Mouse (Mus musculus) Patski (cell line): ENCODE measurements around the gene Myo6. TPM values are rescaled to one million over a fixed set of nuclear protein-coding genes. Genes with fewer than 3 reads are reported as not detected.

Source experiments
- ATAC-seq: fragments of 100-300 bp; one replicate; pipeline ENCODE4 v1.8.0; 2021
- CTCF ChIA-PET: fragments of 350-600 bp; sonication (Branson Sonifier 250); formaldehyde crosslinking; loops from one replicate; lab custom pipeline; 2022; ENCODE audit warnings: inconsistent platforms; lab: Charles Lee
- POLR2A ChIA-PET: fragments of 350-600 bp; sonication (Branson Sonifier 250); formaldehyde crosslinking; loops from one replicate; lab custom pipeline; 2022; ENCODE audit warnings: antibody characterized with exemption, inconsistent platforms; lab: Charles Lee
- DNase-seq: peaks from one replicate; pipeline ENCODE4 v3.0.0-alpha.2; 2011; ENCODE audit warnings: low read depth, low spot score
- H3K27me3 ChIP-seq: fragments of 371-371 bp; one replicate; pipeline ENCODE4 v1.5.1; 2021
- CTCF ChIP-seq: fragments of 100-300 bp; IDR thresholded peaks from one replicate; pipeline ENCODE4 v1.5.1; 2021
- in situ Hi-C: fragments of 300-500 bp; cut with MboI; formaldehyde crosslinking; loops from 3 replicates; pipeline ENCODE4 v1.11.1; 2018; ENCODE audit warnings: low pct_unique_long_range_greater_than_20kb, mixed read lengths
- polyA plus RNA-seq: library from polyadenylated mRNA; unstranded; gene quantifications from one replicate; pipeline ENCODE4 v1.2.3, GENCODE M21; 2021

Myo6 gene
- polyA plus RNA-seq, 1 experiment from 2014 or later, result 108 TPM

- H3K27me3 ChIP-seq, result no peaks in the 10 kb centered on the region
- in situ Hi-C loops, result no loop called here
- no peak for DNase-seq
- no peak for TF ChIP-seq CTCF
- ChIA-PET CTCF (no interaction called here), POLR2A (no interaction called here)
- no peak for ATAC-seq
Observed at GRCm38 (mm10) chr9:80223989-80224635, 59.3 kb downstream of the Myo6 start.

DNA sequence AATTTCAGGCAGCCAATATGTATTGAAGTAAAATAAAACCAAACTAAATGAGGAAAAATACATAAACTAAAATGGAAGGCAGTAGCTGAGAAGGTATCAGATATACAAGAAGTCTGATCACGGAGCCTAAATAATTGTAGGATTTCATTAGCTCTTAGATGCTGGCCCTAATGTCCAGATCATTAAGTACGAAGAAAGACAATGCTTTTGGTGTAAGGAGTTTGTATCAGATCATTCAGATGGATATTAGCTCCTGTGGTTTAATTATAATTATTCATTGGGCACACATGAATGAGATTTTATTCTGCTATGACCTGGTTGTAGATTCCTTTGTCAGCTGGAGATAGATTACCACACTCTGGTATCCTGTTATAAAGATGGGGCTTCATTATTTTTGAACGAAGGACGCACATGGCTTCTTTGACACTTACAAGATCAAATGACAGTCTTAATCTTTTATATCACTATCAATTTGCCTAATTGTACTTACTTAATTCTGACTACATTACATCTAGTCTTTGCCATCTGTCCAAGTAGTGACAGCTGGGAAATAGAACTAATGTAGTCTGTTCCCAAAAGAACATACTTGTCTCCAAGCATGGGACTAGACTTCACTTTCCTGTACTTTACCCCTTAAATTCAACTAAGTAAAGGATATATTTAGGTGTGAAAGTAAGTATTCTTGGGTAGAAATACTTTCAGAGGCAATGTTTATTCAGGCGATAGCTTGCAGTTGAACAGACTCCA, 61.9 kb downstream of the Myo6 start:
- H3K27me3 ChIP-seq, result no peaks in the 10 kb centered on the region
- no peak for ATAC-seq
- ChIA-PET CTCF (no interaction called here), POLR2A (no interaction called here)
- no peak for DNase-seq
- in situ Hi-C loops, result no loop called here
- no peak for TF ChIP-seq CTCF

- POLR2A ChIA-PET, result no interaction called here
- in situ Hi-C loops, result no loop called here
Observed at GRCm38 (mm10) chr9:80233831-80234455, 69.1 kb downstream of the Myo6 start.

GRCm38 (mm10) chr9:80237184-80237799, 72.5 kb downstream of the Myo6 start:
- in situ Hi-C loops, result no loop called here
- POLR2A ChIA-PET, result no interaction called here
- no peaks in the 10 kb centered on the region for H3K27me3 ChIP-seq

More at GRCm38 (mm10) chr9:80233831-80234455, 69.1 kb downstream of the Myo6 start:
- H3K27me3 ChIP-seq, result no peaks in the 10 kb centered on the region
- CTCF ChIA-PET, result interaction anchor here (1.0 to 1.2 kb wide), 2 partner anchors 10 to 20 kb away, joined by 3 to 4 read pairs; no protein-coding TSS in a partner anchor
- no peak for TF ChIP-seq CTCF
- DNase-seq (no peak), ATAC-seq (no peak)

GRCm38 (mm10) chr9:80241719-80242118, 76.9 kb downstream of the Myo6 start:
- ChIA-PET POLR2A (no interaction called here), CTCF (interaction anchor here (0.8 to 1.0 kb wide), 2 partner anchors 10 to 75 kb away, joined by 3 to 4 read pairs; no protein-coding TSS in a partner anchor)
- no peak for TF ChIP-seq CTCF
- H3K27me3 ChIP-seq, result no peaks in the 10 kb centered on the region
- in situ Hi-C loops, result no loop called here
- DNase-seq (no peak), ATAC-seq (no peak)

More at GRCm38 (mm10) chr9:80237184-80237799, 72.5 kb downstream of the Myo6 start:
- DNase-seq (peak; percentile 28), ATAC-seq (peak; percentile 97)
- CTCF ChIA-PET, result no interaction called here
- no peak for TF ChIP-seq CTCF

- ATAC-seq (no peak), DNase-seq (no peak)
- ChIA-PET POLR2A (no interaction called here), CTCF (interaction anchor here (1.7 kb wide), 1 partner anchor 10 kb away, joined by 4 read pairs; no protein-coding TSS in a partner anchor)
- in situ Hi-C loops, result no loop called here
- H3K27me3 ChIP-seq, result no peaks in the 10 kb centered on the region
- TF ChIP-seq CTCF, result no peak
Observed at GRCm38 (mm10) chr9:80252146-80252545, 87.3 kb downstream of the Myo6 start.

DNA sequence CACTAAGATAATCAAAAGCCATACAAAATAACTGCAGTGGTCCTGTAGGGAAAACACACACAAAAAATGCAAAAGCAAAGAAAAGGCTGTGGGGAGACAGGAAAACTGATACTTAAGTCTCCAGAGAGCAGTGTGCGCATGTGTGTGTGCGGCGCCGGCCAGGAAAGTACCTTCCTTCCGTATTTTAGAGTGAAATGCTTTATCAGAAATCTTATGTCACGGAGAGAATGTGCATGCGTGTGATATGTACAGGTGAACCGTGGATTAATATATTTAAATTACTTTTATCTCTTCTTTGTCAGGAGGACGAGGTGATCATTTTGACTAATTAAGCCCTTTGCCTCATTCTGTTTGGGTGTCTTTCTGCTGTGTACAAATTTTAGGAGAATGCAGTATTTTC, 88.4 kb downstream of the Myo6 start:
- no peaks in the 10 kb centered on the region for H3K27me3 ChIP-seq
- in situ Hi-C loops, result no loop called here
- ChIA-PET POLR2A (no interaction called here), CTCF (no interaction called here)
- no peak for TF ChIP-seq CTCF
- ATAC-seq, result no peak
- DNase-seq, result no peak

DNA sequence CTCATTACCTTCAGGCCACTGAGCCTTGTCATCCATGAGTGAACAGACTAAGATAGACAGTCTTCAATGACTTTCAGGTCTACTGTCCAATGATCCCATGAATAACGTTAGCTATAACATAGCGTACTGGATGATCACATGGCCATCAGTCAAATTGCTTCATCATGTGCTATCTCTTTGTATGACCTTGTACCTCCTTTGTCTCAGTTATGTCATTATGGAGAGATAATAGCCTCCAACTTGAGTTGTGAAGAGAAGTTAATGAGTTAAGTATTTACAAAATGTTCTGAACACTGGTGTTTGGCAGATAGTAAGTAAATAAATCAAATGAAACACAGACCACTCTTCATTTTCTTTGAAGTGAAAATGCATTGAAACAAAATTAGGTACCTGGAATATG, 91.7 kb downstream of the Myo6 start:
- ChIA-PET CTCF (interaction anchor here (1.0 kb wide), 1 partner anchor 18 kb away, joined by 3 read pairs; no protein-coding TSS in a partner anchor), POLR2A (no interaction called here)
- DNase-seq (no peak), ATAC-seq (no peak)
- TF ChIP-seq CTCF, result no peak
- H3K27me3 ChIP-seq, result no peaks in the 10 kb centered on the region
- in situ Hi-C loops, result no loop called here

GRCm38 (mm10) chr9:80258396-80258795, 93.6 kb downstream of the Myo6 start:
- no peaks in the 10 kb centered on the region for H3K27me3 ChIP-seq
- ChIA-PET POLR2A (no interaction called here), CTCF (no interaction called here)
- DNase-seq (no peak), ATAC-seq (no peak)
- no peak for TF ChIP-seq CTCF
- in situ Hi-C loops, result no loop called here

DNA sequence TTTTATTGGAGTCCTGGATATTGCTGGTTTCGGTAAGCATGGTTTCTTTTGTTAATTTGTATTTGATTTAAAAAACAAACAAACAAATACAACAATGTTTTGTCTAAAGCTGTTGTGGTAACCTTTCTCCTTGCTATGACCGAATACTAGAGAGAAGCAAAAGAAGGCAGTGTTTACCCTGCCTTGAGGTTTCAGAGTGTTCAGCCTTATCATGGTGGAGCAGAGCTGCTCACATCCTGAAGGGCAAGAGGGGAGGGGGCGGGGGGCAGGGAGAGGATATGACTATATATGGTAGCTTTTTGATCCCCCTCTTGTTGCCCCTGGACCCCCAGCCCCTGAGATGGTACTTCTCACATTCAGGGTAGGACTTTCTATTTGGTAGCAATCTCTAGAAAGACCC, 96.1 kb downstream of the Myo6 start:
- TF ChIP-seq CTCF, result no peak
- ATAC-seq (no peak), DNase-seq (no peak)
- no peaks in the 10 kb centered on the region for H3K27me3 ChIP-seq
- ChIA-PET POLR2A (no interaction called here), CTCF (interaction anchor here (1.4 kb wide), 1 partner anchor 12 kb away, joined by 3 read pairs; no protein-coding TSS in a partner anchor)
- in situ Hi-C loops, result no loop called here
